Mouse (Mus musculus): ENCODE measurements at regions not wholly inside any gene's neighbourhood (a gene's known extent, or its start where the extent isn't known, plus 50 kb on each side); places are given as distances from the start of the nearest gene placed in this dataset.

DNA sequence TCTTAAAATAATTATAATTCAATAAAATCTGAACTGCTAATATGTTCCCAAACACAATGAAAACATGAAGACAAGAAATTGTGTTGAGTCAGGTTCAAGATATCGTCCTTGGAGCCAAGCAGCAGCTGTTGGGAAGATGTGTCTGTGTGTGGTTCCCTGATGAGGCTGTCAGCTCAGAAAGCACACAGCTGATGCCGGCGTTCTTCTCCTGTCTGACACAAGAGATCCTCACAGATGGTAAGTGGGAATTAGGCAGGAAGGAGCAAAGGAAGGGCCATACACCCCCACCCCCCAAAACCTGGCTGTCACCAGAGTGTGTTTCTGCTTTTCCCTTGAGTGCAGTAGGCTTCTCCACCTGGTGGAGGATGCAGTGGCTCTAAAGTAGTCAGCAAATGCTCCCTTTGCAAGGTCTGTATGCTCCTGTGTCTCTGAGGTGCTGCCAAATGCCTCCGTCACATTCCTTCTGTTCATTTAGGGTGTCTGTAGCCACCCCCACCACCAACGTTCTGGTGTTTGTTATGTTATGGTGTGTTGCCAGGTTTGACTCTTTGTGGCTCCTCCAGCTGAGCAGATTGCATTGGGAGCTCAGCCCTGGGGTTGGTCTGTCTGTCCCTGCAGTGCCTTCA lies 188.9 kb upstream of the Npy start:
- TF ChIP-seq MAFK (IDR thresholded peaks at IDR 0.05; ENCODE audit: insufficient read depth, low read depth, low read length) (no peak), ZC3H11A (IDR thresholded peaks at IDR 0.05; ENCODE audit: borderline replicate concordance, low read depth, low read length) (no peak), HCFC1 (IDR thresholded peaks at IDR 0.05; ENCODE audit: borderline replicate concordance, insufficient read depth, low read length) (no peak), ZNF384 (IDR thresholded peaks at IDR 0.05; ENCODE audit: low read depth, low read length) (no peak)
